Mouse (Mus musculus): ENCODE data around the gene Kremen1.

Gene Kremen1

GRCm38 (mm10) chr11:5272536-5273234 is 11.3 kb upstream of the Kremen1 start:
- H3K9me3 ChIP-seq (ENCODE audit: low read length) = no peaks in the 10 kb centered on the region
- H3K27me3 ChIP-seq (ENCODE audit: insufficient read depth, low read length) = no peaks in the 10 kb centered on the region
- peaks cover 1% of the 10 kb centered on the region; the same call in 1 of the 2 replicates for H3K36me3 ChIP-seq (ENCODE audit: insufficient read depth, low read length)
- H3K4me1 ChIP-seq (replicated peaks; ENCODE audit: low read depth, low read length) = peaks cover 54% of the 10 kb centered on the region
- TF ChIP-seq CTCF (conservative IDR thresholded peaks at IDR 0.05; ENCODE audit: low read length) = no peak
- TF ChIP-seq POU5F1 (IDR thresholded peaks at IDR 0.05; ENCODE audit: borderline replicate concordance, low read length) = no peak
- TF ChIP-seq NANOG (IDR thresholded peaks at IDR 0.05; ENCODE audit: borderline replicate concordance, low read length) = no peak
- no peak overlapping the region for H3K4me3 ChIP-seq (replicated peaks; ENCODE audit: low read length)

- Histone ChIP-seq H3K4me3 (replicated peaks; ENCODE audit: low read length) (no peak overlapping the region), H3K36me3 (ENCODE audit: insufficient read depth, low read length) (no peaks in the 10 kb centered on the region), H3K27me3 (ENCODE audit: insufficient read depth, low read length) (no peaks in the 10 kb centered on the region), H3K4me1 (replicated peaks; ENCODE audit: low read depth, low read length) (peaks cover 53% of the 10 kb centered on the region), H3K9me3 (ENCODE audit: low read length) (no peaks in the 10 kb centered on the region)
- TF ChIP-seq CTCF (conservative IDR thresholded peaks at IDR 0.05; ENCODE audit: low read length) (no peak), POU5F1 (IDR thresholded peaks at IDR 0.05; ENCODE audit: borderline replicate concordance, low read length) (no peak), NANOG (IDR thresholded peaks at IDR 0.05; ENCODE audit: borderline replicate concordance, low read length) (no peak)
Measured at GRCm38 (mm10) chr11:5272066-5272360, 10.7 kb upstream of the Kremen1 start.

DNA sequence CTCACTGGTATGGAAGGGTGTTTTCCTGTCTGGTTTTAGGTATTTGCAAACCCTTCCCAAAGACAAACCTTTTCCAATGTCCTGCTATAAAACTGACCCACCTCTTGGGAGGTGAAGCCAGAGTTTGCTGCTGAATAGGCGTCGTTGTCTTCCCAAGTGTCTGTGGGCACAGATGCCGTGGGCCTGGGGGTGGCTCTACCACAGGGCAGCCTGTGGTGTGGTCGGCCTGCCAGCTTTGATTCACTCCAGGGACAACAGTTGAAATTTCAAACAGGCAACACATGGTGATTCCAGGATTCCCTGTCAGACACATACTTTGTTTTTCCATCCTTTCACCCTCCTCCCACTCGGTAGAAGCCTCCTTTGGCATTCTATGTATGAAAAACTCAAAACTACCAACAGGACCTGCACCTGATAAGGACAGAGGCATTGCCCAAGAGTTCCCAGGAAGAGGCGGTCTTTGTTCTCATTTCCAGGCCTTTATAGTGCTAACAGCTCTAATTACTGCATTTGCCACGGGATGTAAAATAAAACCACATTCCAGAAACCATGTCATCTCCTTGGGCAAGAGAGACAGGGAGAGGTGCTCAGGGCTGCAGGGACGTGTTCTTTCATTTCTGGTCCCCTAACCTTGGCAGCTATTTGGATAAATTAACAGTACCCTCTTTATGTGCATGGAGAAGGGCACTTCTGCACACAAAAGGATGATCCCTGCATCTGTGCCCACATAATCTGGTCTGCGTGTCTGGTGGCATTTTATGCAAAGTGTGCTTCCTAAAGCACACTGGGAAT is 10.1 kb upstream of the Kremen1 start:
- TF ChIP-seq CTCF (conservative IDR thresholded peaks at IDR 0.05; ENCODE audit: low read length) (no peak), NANOG (IDR thresholded peaks at IDR 0.05; ENCODE audit: borderline replicate concordance, low read length) (no peak)
- Histone ChIP-seq H3K4me3 (replicated peaks; ENCODE audit: low read length) (no peak overlapping the region), H3K9me3 (ENCODE audit: low read length) (no peaks in the 10 kb centered on the region), H3K27me3 (ENCODE audit: insufficient read depth, low read length) (no peaks in the 10 kb centered on the region), H3K36me3 (ENCODE audit: insufficient read depth, low read length) (no peaks in the 10 kb centered on the region), H3K4me1 (replicated peaks; ENCODE audit: low read depth, low read length) (peaks cover 53% of the 10 kb centered on the region)

- no peak for TF ChIP-seq CTCF (conservative IDR thresholded peaks at IDR 0.05; ENCODE audit: low read length)
- TF ChIP-seq NANOG (IDR thresholded peaks at IDR 0.05; ENCODE audit: borderline replicate concordance, low read length) = no peak
- no peak for TF ChIP-seq POU5F1 (IDR thresholded peaks at IDR 0.05; ENCODE audit: borderline replicate concordance, low read length)
- Histone ChIP-seq H3K4me3 (replicated peaks; ENCODE audit: low read length) (no peak overlapping the region), H3K9me3 (ENCODE audit: low read length) (no peaks in the 10 kb centered on the region), H3K36me3 (ENCODE audit: insufficient read depth, low read length) (no peaks in the 10 kb centered on the region), H3K27me3 (ENCODE audit: insufficient read depth, low read length) (no peaks in the 10 kb centered on the region), H3K4me1 (replicated peaks; ENCODE audit: low read depth, low read length) (peaks cover 53% of the 10 kb centered on the region)
Measured at GRCm38 (mm10) chr11:5269846-5270461, 8.6 kb upstream of the Kremen1 start.

DNA sequence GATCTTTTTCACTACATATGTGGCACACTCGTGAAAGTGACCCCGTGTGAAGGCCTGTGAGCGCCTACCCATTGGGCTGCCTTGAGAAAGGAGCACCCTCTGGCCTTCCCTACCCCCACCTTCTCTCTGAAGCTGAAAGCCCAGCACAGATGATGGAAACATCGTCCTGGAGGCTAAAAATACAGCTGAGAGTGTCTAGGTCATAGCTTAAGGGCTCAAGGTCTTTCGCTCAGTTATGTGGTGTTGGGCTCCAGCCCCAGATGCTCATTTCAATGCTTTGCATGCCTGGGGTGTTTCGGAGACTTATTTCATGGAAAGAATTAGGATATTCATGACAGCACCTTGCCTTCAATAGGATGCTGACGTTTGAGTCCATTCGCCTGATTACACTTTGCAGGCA is 4.4 kb upstream of the Kremen1 start:
- Histone ChIP-seq H3K9me3 (ENCODE audit: low read length) (no peaks in the 10 kb centered on the region), H3K4me1 (replicated peaks; ENCODE audit: low read depth, low read length) (peaks cover 45% of the 10 kb centered on the region), H3K4me3 (replicated peaks; ENCODE audit: low read length) (no peak overlapping the region), H3K27me3 (ENCODE audit: insufficient read depth, low read length) (peaks cover 7% of the 10 kb centered on the region), H3K36me3 (ENCODE audit: insufficient read depth, low read length) (no peaks in the 10 kb centered on the region)
- no peak for TF ChIP-seq CTCF (conservative IDR thresholded peaks at IDR 0.05; ENCODE audit: low read length)

GRCm38 (mm10) chr11:5263078-5263730 is 1.8 kb upstream of the Kremen1 start:
- TF ChIP-seq CTCF (conservative IDR thresholded peaks at IDR 0.05; ENCODE audit: low read length) (no peak), POU5F1 (IDR thresholded peaks at IDR 0.05; ENCODE audit: borderline replicate concordance, low read length) (no peak), NANOG (IDR thresholded peaks at IDR 0.05; ENCODE audit: borderline replicate concordance, low read length) (no peak)
- Histone ChIP-seq H3K4me1 (replicated peaks; ENCODE audit: low read depth, low read length) (peaks cover 39% of the 10 kb centered on the region), H3K4me3 (replicated peaks; ENCODE audit: low read length) (peak overlapping the region; percentile 67)

GRCm38 (mm10) chr11:5260942-5261459 is 357 bp downstream of the Kremen1 start:
- Histone ChIP-seq H3K4me1 (replicated peaks; ENCODE audit: low read depth, low read length) (peaks cover 51% of the 10 kb centered on the region), H3K36me3 (ENCODE audit: insufficient read depth, low read length) (no peaks in the 10 kb centered on the region), H3K9me3 (ENCODE audit: low read length) (no peaks in the 10 kb centered on the region), H3K4me3 (replicated peaks; ENCODE audit: low read length) (peak overlapping the region; percentile 89), H3K27me3 (ENCODE audit: insufficient read depth, low read length) (peaks cover 16% of the 10 kb centered on the region)
- TF ChIP-seq CTCF (conservative IDR thresholded peaks at IDR 0.05; ENCODE audit: low read length) = no peak
- no peak for TF ChIP-seq NANOG (IDR thresholded peaks at IDR 0.05; ENCODE audit: borderline replicate concordance, low read length)
- TF ChIP-seq POU5F1 (IDR thresholded peaks at IDR 0.05; ENCODE audit: borderline replicate concordance, low read length) = no peak

More at GRCm38 (mm10) chr11:5263078-5263730, 1.8 kb upstream of the Kremen1 start:
- Histone ChIP-seq H3K36me3 (ENCODE audit: insufficient read depth, low read length) (no peaks in the 10 kb centered on the region), H3K27me3 (ENCODE audit: insufficient read depth, low read length) (peaks cover 16% of the 10 kb centered on the region), H3K9me3 (ENCODE audit: low read length) (no peaks in the 10 kb centered on the region)
